Mouse (Mus musculus): ENCODE data around the gene Ndufb4.

DNA sequence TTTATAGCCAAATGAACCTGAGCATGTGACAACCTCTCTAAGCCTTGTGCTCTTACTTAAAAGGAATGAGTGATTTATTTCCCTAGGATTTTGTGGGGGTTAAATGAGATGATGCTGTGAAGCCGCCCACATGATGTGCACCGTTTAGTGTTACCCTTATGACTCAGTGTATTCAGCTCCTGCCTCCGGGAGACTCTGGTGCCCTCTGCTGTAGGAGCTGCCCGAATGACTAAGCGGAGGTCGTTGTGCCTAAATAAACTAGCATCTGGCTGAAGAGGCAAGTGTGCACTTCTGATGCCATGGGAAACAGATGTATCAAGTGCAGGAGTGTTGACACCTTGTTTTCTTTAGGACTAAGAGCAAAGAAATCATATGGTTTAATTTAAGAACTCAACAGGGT, 18.1 kb downstream of the Ndufb4 start:
- TF ChIP-seq CTCF (IDR thresholded peaks at IDR 0.05): peak; percentile 68
- no peak for TF ChIP-seq POLR2A (IDR thresholded peaks at IDR 0.05; ENCODE audit: insufficient read depth, low read depth, low read length)
- no peak for TF ChIP-seq EP300 (IDR thresholded peaks at IDR 0.05; ENCODE audit: insufficient read depth, low read depth, low read length)

Data from heart, adult 2 months (tissue).